Mouse (Mus musculus): ENCODE measurements around the gene Gtf2ird1.

- no peak for TF ChIP-seq RAD21 (IDR thresholded peaks at IDR 0.05; ENCODE audit: low read depth, low read length)
- no peak for TF ChIP-seq CHD2 (IDR thresholded peaks at IDR 0.05; ENCODE audit: low read length)
- no peak for TF ChIP-seq CTCF (conservative IDR thresholded peaks at IDR 0.05 in 1 of 2, IDR thresholded peaks at IDR 0.05 in 1 of 2; ENCODE audit: low read depth in 2 of 2, low read length in 2 of 2)
- no peak for TF ChIP-seq JUND (conservative IDR thresholded peaks at IDR 0.05; ENCODE audit: low read depth, low read length)
- TF ChIP-seq MXI1 (IDR thresholded peaks at IDR 0.05; ENCODE audit: low read depth, low read length) = no peak
Observed at GRCm38 (mm10) chr5:134440098-134440497, 16.4 kb downstream of the Gtf2ird1 start.

Data from CH12.LX (cell line).